Mouse (Mus musculus) lung, postnatal 0 days (tissue): Measurements from ENCODE around the gene Ahnak.

Experiments used
- CTCF ChIP-seq: IDR thresholded peaks from 2 replicates; pipeline ENCODE4 v1.5.1; 2016; ENCODE audit warnings: antibody characterized with exemption, mild to moderate bottlenecking
- EP300 ChIP-seq: IDR thresholded peaks from 2 replicates; pipeline ENCODE4 v1.6.1; 2016; ENCODE audit warnings: antibody characterized with exemption, mild to moderate bottlenecking, control low read depth

DNA sequence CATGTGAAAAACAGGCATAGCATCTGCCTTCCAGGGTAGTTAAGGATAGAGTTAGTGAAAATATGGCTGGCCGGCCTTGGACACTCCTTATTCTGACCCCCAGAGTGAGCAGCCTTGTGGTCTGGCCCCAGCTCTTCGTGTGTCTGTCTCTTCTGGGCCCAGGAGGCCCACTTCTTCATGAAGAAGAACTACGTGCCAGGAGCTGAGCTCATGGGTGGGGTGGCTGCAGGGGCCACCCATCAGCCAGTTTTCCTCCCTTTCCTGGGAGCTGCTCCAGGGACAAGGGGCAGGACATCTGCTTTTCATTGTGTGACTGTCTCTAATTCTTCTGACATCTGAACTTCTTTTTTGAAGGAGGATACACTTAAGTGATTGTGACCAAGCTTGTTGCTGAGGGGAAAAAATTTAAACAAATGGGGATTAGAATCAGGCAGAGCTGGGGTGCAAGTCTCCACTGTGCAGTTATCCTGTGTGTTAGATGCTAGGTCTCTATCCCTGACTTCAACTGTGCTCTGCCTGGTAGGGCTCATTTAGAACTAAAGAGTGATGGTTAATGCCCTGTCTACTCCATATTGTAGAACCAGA, 116.1 kb downstream of the Ahnak start:
- TF ChIP-seq EP300 (no peak), CTCF (no peak)
